In genomic region chr12:86234295-86234694, GRCm38 (mm10) we compare ENCODE assay signal across 28 mouse cellular contexts. TPM values are rescaled to one million over a fixed set of nuclear protein-coding genes. Genes with fewer than 3 reads are reported as not detected.
DNase-seq lines count a peak whose midpoint lies in the region; ATAC-seq and TF ChIP-seq lines count a peak whose summit lies in the region.
"Had no signal": no experiment of that assay in that cellular context is flagged by ENCODE, and none has a peak within 500 bp of the region (broad histone marks: within the 10 kb centered on the region; RNA-seq: fewer than 3 reads in every experiment).

No protein-coding gene starts in this region.

- 42% methylated on average over 4 of the region's 4 CpGs for WGBS in lung, embryonic 14.5 days
- WGBS in intestine, embryonic 14.5 days = 44% methylated on average over 4 of the region's 4 CpGs
- WGBS in intestine, postnatal 0 days = 33% methylated on average over 4 of the region's 4 CpGs
- 35% methylated on average over 4 of the region's 4 CpGs for WGBS in stomach, embryonic 16.5 days
- 43% methylated on average over 4 of the region's 4 CpGs for WGBS in liver, embryonic 12.5 days (ENCODE audit: insufficient replicate concordance)

- H3K36me3 ChIP-seq in lung, embryonic 14.5 days (ENCODE audit: insufficient read depth) = no peaks in the 10 kb centered on the region
- no peaks in the 10 kb centered on the region for H3K36me3 ChIP-seq in intestine, embryonic 14.5 days (ENCODE audit: control insufficient read depth, insufficient read depth, low read length)
- no peaks in the 10 kb centered on the region for H3K36me3 ChIP-seq in intestine, postnatal 0 days (ENCODE audit: control insufficient read depth, insufficient read depth)
- no peaks in the 10 kb centered on the region for H3K36me3 ChIP-seq in stomach, embryonic 16.5 days (ENCODE audit: control insufficient read depth, insufficient read depth, low read length)
- no peaks in the 10 kb centered on the region for H3K36me3 ChIP-seq in liver, embryonic 12.5 days
- H3K36me3 ChIP-seq: embryonic facial prominence, embryonic 10.5 days; embryonic facial prominence, embryonic 13.5 days; forebrain, embryonic 12.5 days; forebrain, embryonic 15.5 days; heart, embryonic 10.5 days; heart, embryonic 13.5 days had no signal

- H3K9me3 ChIP-seq in lung, embryonic 14.5 days (ENCODE audit: low read depth, low read length) = no peaks in the 10 kb centered on the region
- H3K9me3 ChIP-seq in intestine, embryonic 14.5 days (ENCODE audit: control insufficient read depth, low read length) = no peaks in the 10 kb centered on the region
- no peaks in the 10 kb centered on the region for H3K9me3 ChIP-seq in intestine, postnatal 0 days (ENCODE audit: control insufficient read depth)
- H3K9me3 ChIP-seq in stomach, embryonic 16.5 days (replicated peaks; ENCODE audit: control insufficient read depth, low read length) = no peaks in the 10 kb centered on the region
- no peaks in the 10 kb centered on the region for H3K9me3 ChIP-seq in liver, embryonic 12.5 days (replicated peaks)
- H3K9me3 ChIP-seq: embryonic facial prominence, embryonic 10.5 days; embryonic facial prominence, embryonic 13.5 days; forebrain, embryonic 12.5 days; forebrain, embryonic 15.5 days; heart, embryonic 10.5 days; heart, embryonic 13.5 days had no signal

- H3K9ac ChIP-seq in lung, embryonic 14.5 days = no peak overlapping the region
- H3K9ac ChIP-seq in intestine, embryonic 14.5 days (ENCODE audit: low read length) = no peak overlapping the region
- no peak overlapping the region for H3K9ac ChIP-seq in intestine, postnatal 0 days (ENCODE audit: low read depth, low read length)
- H3K9ac ChIP-seq in stomach, embryonic 16.5 days (ENCODE audit: low read length) = no peak overlapping the region
- H3K9ac ChIP-seq in liver, embryonic 12.5 days = no peak overlapping the region
- H3K9ac ChIP-seq: embryonic facial prominence, embryonic 13.5 days; forebrain, embryonic 12.5 days; forebrain, embryonic 15.5 days; heart, embryonic 13.5 days had no signal

- H3K4me2 ChIP-seq in lung, embryonic 14.5 days = no peak overlapping the region
- no peak overlapping the region for H3K4me2 ChIP-seq in intestine, embryonic 14.5 days (ENCODE audit: low read length)
- no peak overlapping the region for H3K4me2 ChIP-seq in intestine, postnatal 0 days (replicated peaks; ENCODE audit: low read depth)
- no peak overlapping the region for H3K4me2 ChIP-seq in stomach, embryonic 16.5 days (ENCODE audit: low read depth, low read length)
- H3K4me2 ChIP-seq in liver, embryonic 12.5 days = no peak overlapping the region
- H3K4me2 ChIP-seq: embryonic facial prominence, embryonic 13.5 days; forebrain, embryonic 12.5 days; forebrain, embryonic 15.5 days; heart, embryonic 13.5 days had no signal

- no peak overlapping the region for H3K27ac ChIP-seq in lung, embryonic 14.5 days (ENCODE audit: low read depth)
- no peak overlapping the region for H3K27ac ChIP-seq in intestine, embryonic 14.5 days (ENCODE audit: low read depth)
- H3K27ac ChIP-seq in intestine, postnatal 0 days (ENCODE audit: low read depth, low read length) = no peak overlapping the region
- no peak overlapping the region for H3K27ac ChIP-seq in stomach, embryonic 16.5 days (ENCODE audit: low read length)
- H3K27ac ChIP-seq in liver, embryonic 12.5 days = no peak overlapping the region
- H3K27ac ChIP-seq: embryonic facial prominence, embryonic 10.5 days; embryonic facial prominence, embryonic 13.5 days; forebrain, embryonic 12.5 days; forebrain, embryonic 15.5 days; heart, adult 2 months; heart, embryonic 10.5 days; heart, embryonic 13.5 days had no signal

- ATAC-seq in lung, embryonic 14.5 days (ENCODE audit: insufficient read depth) = no peak
- peak; percentile 83; the same call in 1 of the 2 replicates for ATAC-seq in intestine, embryonic 14.5 days (replicated peaks; ENCODE audit: low FRiP score, low TSS enrichment, low read depth)
- peak; percentile 53; the same call in 1 of the 2 replicates for ATAC-seq in intestine, postnatal 0 days
- peak; percentile 87; the same call in 1 of the 2 replicates for ATAC-seq in stomach, embryonic 16.5 days (ENCODE audit: insufficient read depth, low FRiP score)
- ATAC-seq in megakaryocyte progenitor cell, adult 5-6 weeks (replicated peaks; ENCODE audit: poor library complexity) = no peak
- no peak for ATAC-seq in liver, embryonic 12.5 days
- ATAC-seq: activated CD4-positive, CD25-positive, alpha-beta regulatory T cell, adult 4 months; forebrain, embryonic 15.5 days had no signal

- no peak overlapping the region for H3K4me3 ChIP-seq in lung, embryonic 14.5 days (ENCODE audit: low read depth, low read length)
- H3K4me3 ChIP-seq in intestine, embryonic 14.5 days (ENCODE audit: low read depth, low read length) = no peak overlapping the region
- H3K4me3 ChIP-seq in intestine, postnatal 0 days (ENCODE audit: low read depth, low read length) = no peak overlapping the region
- H3K4me3 ChIP-seq in stomach, embryonic 16.5 days (replicated peaks; ENCODE audit: low read length) = no peak overlapping the region
- H3K4me3 ChIP-seq in liver, embryonic 12.5 days = no peak overlapping the region
- H3K4me3 ChIP-seq: embryonic facial prominence, embryonic 10.5 days; embryonic facial prominence, embryonic 13.5 days; erythroblast, embryonic 14.5 days; forebrain, embryonic 12.5 days; forebrain, embryonic 15.5 days; heart, adult 2 months; heart, embryonic 10.5 days; heart, embryonic 13.5 days had no signal

- no peaks in the 10 kb centered on the region for H3K4me1 ChIP-seq in lung, embryonic 14.5 days (ENCODE audit: insufficient read depth)
- no peaks in the 10 kb centered on the region for H3K4me1 ChIP-seq in intestine, embryonic 14.5 days (replicated peaks; ENCODE audit: control insufficient read depth, insufficient read depth, low read length)
- H3K4me1 ChIP-seq in intestine, postnatal 0 days (replicated peaks; ENCODE audit: control insufficient read depth, insufficient read depth, low read length) = no peaks in the 10 kb centered on the region
- H3K4me1 ChIP-seq in stomach, embryonic 16.5 days (ENCODE audit: control insufficient read depth, insufficient read depth, low read length) = no peaks in the 10 kb centered on the region
- no peaks in the 10 kb centered on the region for H3K4me1 ChIP-seq in liver, embryonic 12.5 days
- H3K4me1 ChIP-seq: embryonic facial prominence, embryonic 10.5 days; embryonic facial prominence, embryonic 13.5 days; forebrain, embryonic 12.5 days; forebrain, embryonic 15.5 days; heart, embryonic 10.5 days; heart, embryonic 13.5 days had no signal

- H3K27me3 ChIP-seq in lung, embryonic 14.5 days (ENCODE audit: insufficient read depth, low read length) = no peaks in the 10 kb centered on the region
- H3K27me3 ChIP-seq in intestine, embryonic 14.5 days (replicated peaks; ENCODE audit: control insufficient read depth, insufficient read depth, low read length) = 0 out of 2 replicates have a peak, but pooled peaks cover 3% of the 10 kb centered on the region
- H3K27me3 ChIP-seq in intestine, postnatal 0 days (replicated peaks; ENCODE audit: control insufficient read depth, insufficient read depth, low read length) = no peaks in the 10 kb centered on the region; the same call in 1 of the 2 replicates
- no peaks in the 10 kb centered on the region for H3K27me3 ChIP-seq in stomach, embryonic 16.5 days (ENCODE audit: control insufficient read depth, insufficient read depth, low read length)
- H3K27me3 ChIP-seq in liver, embryonic 12.5 days (replicated peaks) = peaks cover 18% of the 10 kb centered on the region
- H3K27me3 ChIP-seq: embryonic facial prominence, embryonic 13.5 days; forebrain, embryonic 15.5 days had no signal

- no peak for TF ChIP-seq CTCF in lung, embryonic 14.5 days (IDR thresholded peaks at IDR 0.05; ENCODE audit: low read depth)
- TF ChIP-seq CTCF in intestine, postnatal 0 days (IDR thresholded peaks at IDR 0.05; ENCODE audit: low read depth) = no peak

- peak; percentile 18 for DNase-seq in lung, embryonic 14.5 days
- no peak for DNase-seq in lung, postnatal 25 days (ENCODE audit: low spot score)
- no peak for DNase-seq in intestine, embryonic 14.5 days (ENCODE audit: low spot score)
- DNase-seq in spleen, postnatal 10 days (ENCODE audit: low spot score in 2 of 2) = no peak
- DNase-seq: adrenal gland, adult 8-10 months; adrenal gland, postnatal 25 days; cerebellum, adult 11-12 months; cerebellum, adult 8-10 months; cerebellum, postnatal 10 days; cerebellum, postnatal 36 days; embryo, embryonic 11 days; gastrocnemius, postnatal 10 days; gastrocnemius, postnatal 36 days; heart, adult 2 months; heart, postnatal 14 days; heart, postnatal 4 days had no signal

RNA-seq across cellular contexts. Expression of gene Gpatch2l, which starts 7.4 kb away (rescaled TPM):
- polyA plus RNA-seq in lung, embryonic 14.5 days (2014; fragmentation: Nextera tagmentation; extraction: Ambion mirVana) = 16.1 and 18.2 TPM in 2 replicates
- 14.3 and 16.7 TPM in 2 replicates for polyA plus RNA-seq in intestine, embryonic 14.5 days (2014; fragmentation: Nextera tagmentation; extraction: Ambion mirVana)
- polyA plus RNA-seq in intestine, postnatal 0 days (2015; fragmentation: Nextera tagmentation; extraction: Ambion mirVana) = 5.5 and 6.7 TPM in 2 replicates
- 15.5 and 17.2 TPM in 2 replicates for polyA plus RNA-seq in stomach, embryonic 16.5 days (2015; fragmentation: Nextera tagmentation; extraction: Ambion mirVana)
- total RNA-seq in megakaryocyte progenitor cell, adult 5-6 weeks (2015) = 17.1 and 17.6 TPM in 2 replicates
- total RNA-seq in megakaryocyte progenitor cell, adult 5-6 weeks (2017) = 23.0 and 27.3 TPM in 2 replicates
- 7.6 and 8.9 TPM in 2 replicates for polyA plus RNA-seq in liver, embryonic 12.5 days (2016; fragmentation: Nextera tagmentation; extraction: Ambion mirVana)

Comparison
In these comparisons a context has a peak if more than half of its experiments do, and no peak if none do; other contexts are left out.
1. ATAC-seq: peak in intestine, embryonic 14.5 days (single experiment), intestine, postnatal 0 days (single experiment) and stomach, embryonic 16.5 days (single experiment); none in lung, embryonic 14.5 days (single experiment), megakaryocyte progenitor cell, adult 5-6 weeks (single experiment) and liver, embryonic 12.5 days (single experiment).